Mouse (Mus musculus): Measurements from ENCODE around the gene Mpv17l2. TPM values are rescaled to one million over a fixed set of nuclear protein-coding genes. Genes with fewer than 3 reads are reported as not detected.

The Mpv17l2 gene
- 10 to 100 TPM; 16.8 to 19.4 TPM for total RNA-seq (2023)

DNA sequence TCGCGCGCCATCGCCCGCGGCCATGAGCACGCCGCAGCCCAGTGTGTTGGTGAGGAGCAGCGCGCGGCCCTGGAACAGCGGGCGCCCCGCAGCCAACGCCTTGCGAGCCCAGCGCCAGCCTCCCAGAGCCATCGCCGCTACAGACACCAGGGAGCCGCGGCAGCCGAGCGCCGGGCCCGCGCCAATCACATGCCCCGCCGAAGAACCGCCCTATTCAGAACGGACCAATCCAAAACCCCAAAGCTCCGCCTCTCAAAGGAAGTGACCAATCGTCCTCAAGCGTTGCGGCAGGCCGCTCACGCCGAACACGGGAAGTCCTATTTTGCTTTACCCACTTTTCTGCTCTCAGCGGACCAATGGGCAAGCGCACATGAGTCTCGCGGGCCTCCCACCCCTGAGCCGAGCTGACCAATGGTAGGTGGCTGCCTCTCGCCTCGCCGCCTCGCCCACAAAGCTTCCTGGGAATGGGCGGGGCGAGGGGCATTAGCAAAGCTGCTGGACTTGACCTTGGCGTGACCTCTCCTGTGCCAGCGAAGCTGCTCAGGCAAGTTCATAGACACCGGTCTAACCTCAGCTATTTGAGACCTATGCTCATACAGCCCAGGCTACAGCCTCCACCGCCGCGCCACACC lies at the start of gene Mpv17l2:
TSS of gene Mpv17l2 (minus strand) at position 172 of the 632 bp plus-strand sequence.

DNA sequence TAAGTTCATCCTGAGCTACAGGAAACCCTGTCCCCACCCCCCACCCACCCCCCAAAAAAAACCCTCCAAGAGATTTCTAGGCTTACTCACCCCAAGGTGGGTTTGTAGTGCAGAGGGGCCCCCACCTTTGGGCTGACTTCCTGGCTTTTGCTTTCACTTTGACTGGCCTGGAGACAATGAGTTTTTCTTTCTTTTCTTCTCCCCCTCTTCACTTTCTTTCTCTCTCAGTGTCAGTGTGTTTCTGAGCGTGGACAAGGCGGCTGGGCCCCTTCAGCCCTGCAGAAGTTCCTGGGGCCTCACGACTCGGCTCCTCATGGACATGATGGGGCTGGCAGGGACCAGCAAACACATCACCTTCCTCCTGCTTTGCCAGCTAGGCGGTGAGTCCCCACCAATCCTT lies 47.5 kb upstream of the Mpv17l2 start, which contains the start of gene Il12rb1:
TSS of gene Il12rb1 (plus strand) at position 211 of the 400 bp plus-strand sequence.

DNA sequence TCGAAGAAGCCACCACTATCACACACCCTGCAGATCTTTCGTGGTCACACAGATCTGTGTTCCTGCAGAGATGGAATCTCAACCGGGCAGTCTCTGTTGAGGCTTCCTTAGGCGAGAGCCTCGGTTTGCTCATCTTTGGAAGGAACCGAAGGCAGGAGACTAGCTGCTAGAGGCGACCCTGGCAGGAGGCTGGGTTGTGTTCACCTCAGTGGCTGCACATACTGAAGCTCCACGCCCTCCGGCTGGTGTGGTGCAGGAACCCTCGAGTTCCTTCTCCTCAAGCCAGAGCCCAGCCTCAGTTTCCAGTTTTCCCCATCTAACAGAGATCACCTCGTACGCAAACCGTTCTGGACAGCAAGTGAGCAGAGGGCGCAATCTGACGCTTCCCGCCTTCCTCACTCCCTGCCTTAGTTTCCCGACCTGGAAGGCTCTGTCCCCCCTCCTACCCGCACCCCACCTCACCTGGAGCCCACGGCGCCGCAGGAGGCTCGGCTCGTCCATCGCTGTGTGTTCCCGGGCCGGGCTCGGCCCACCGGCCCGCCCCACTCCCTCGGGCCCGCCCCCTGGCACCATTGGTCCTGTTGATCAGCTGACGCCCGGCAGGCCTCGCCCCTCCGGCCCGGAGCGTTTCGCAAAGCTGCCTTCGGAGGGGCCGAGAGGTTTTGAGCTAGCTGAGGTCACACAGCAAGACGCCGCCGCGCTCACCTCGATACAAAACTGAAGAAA lies 43.9 kb upstream of the Mpv17l2 start, which contains the start of gene Mast3:
TSS of gene Mast3 (minus strand) at position 574 of the 726 bp plus-strand sequence.

DNA sequence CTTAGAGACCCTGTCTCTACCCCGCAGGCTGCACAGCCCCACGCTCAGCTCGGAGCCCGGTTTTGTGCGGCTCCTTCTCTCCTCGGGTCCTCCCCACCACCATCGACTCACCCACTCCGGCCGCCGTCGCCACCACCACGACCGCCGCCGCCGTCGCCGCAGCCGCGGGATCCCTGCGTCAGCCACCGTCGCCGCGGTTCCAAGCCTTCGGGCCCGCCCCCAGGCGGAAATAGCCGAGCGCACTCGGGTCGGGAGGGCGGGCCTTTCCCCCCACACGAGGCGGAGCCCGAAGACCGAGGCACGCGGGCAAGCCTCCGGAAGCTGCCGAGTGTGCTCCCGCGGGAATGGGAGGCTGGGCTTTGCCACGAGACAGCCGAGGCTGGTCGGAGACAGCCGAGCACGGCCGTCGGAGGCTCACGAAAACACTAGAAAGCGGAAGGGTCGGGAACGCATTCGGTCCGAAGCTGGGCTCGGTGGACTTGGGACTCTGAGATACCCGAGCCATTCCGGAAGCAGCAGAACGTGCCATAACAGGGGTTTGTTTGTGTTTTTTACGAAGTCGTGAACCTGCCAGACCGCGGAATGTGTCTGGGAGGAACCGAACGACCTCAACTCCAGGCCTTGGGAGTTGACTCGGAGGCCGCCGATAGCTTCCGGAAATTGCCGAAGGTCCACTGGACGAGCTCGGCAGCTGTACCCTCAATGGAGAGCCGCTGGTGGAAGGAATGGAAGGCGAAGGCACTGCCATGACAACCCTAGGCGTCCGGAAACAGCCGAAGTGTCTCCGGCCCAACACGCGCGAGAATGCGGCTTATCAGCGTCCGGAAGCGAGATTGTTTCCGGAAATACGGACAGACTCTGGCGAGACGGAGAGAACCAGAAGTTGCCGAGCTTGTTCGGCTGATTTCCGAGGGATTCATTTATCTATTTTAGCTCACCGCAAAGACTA lies 16.0 kb upstream of the Mpv17l2 start, which contains the start of gene Pik3r2:
TSS of gene Pik3r2 (minus strand) at position 218 of the 949 bp plus-strand sequence.

DNA sequence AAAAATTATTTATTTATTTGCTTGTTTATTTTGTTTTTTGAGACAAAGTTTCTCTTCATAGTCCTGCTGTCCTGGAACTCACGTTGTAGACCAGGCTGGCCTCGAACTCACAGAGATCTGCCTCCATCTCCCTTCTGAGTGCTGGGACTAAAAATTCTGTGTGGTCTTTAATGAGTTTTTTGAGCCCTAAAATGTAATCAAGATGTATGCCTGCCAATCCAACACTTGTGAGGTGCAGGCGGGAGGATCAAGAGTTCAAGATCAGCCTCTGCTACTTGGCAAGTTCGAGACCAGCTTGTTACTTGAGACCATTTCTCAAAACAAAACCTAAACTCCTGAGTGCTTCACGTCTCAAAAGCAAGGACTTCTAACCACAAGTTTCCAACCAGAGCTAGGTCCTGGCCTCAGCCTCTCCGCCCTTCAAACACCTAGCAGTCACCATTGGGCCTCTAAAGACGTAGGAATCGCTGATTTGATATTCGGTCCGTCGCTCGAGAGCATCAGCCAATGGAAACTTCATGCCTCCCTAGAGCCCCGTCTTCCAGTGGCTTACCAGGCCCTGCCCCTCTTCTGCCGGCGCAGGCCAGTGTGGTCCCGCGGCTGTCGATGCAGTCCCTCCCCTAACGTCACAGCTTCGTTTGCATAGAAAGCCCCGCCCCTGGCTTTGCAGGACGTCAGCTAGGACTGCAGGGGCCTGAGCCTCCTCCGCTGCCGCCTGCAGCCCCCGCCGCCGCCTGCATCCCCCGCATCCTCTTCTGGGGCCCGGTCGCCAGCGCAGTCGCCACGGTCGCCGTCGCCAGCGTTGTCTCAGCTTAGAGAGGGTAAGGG lies 6.5 kb downstream of the Mpv17l2 start, which contains the start of gene Rab3a:
TSS of gene Rab3a (plus strand) at position 637 of the 828 bp plus-strand sequence.

DNA sequence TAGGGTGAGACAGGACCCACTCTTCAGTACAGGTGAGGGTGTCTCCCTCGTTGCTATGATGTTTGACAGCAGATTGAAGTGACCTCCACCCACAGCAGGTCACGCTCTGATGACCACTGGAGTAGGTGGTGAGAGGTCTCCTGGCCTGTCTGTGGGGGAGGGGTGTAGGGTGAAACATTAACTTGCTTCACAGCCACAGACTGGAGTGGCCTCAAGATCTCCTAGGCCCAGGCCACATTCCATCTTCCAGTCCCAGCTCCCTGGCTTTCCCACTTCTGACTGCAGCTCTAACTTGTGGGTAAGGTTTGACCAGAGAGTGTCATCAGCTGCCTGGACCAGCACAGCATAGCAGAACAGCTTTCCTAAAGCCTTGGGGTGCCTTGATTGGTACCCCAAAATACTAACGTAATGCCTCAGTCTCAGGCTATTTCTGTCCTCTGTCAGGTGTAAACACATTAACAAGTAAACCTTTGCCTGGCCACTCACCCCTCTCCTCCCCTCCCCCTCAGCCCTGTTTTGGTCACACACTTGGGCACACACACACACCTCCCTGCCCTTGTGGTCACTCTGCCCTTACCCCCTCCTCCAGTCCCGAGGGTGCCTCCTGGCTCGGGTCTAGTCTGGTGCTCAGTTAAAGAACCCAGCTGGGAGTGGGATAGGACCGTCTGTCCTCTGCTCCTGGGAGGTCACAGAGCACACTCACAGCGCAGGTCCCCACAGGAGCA lies 37.1 kb downstream of the Mpv17l2 start, which contains the start of gene Pde4c:
TSS of gene Pde4c (plus strand) at position 235 of the 725 bp plus-strand sequence.

DNA sequence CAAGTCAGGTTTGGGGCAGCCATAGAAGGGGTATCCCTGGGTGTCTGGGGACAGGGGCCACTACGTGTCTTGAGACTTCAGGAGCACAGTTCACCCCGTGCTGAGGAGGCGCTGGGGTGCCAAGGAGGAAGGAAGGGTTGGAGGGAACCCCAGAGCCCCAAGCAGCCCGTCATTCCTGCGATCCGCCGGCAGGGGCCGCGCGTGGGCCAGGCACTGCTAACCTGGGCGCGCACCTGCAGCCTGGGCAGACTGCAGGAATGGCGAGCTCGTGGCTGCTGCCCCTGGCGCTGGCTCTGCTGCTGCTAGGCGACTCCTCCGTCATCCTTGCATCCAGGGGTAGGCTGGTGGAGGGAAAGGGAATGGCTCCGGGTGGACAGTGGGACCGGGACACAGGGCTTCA lies 42.4 kb downstream of the Mpv17l2 start, which contains the start of gene Gm3336:
TSS of gene Gm3336 (plus strand) at position 247 of the 400 bp plus-strand sequence.

Other genes with a start within 250 kb of the Mpv17l2 start
- gene Fkbp8, start 233.2 kb downstream of the Mpv17l2 start, total RNA-seq (2023): 100 to 1,000 TPM; 180 to 195 TPM
- 10 to 100 TPM; 35.5 to 41.3 TPM for gene Kxd1, start 233.0 kb downstream of the Mpv17l2 start, total RNA-seq (2023)
- 10 to 100 TPM; 45.8 to 47.5 TPM for gene Ell, start 221.5 kb downstream of the Mpv17l2 start, total RNA-seq (2023)
- gene Isyna1, start 166.6 kb downstream of the Mpv17l2 start, total RNA-seq (2023): 10 to 100 TPM; 36.3 to 37.9 TPM
- 10 to 100 TPM; 56.0 to 61.5 TPM for gene Ssbp4, start 152.1 kb downstream of the Mpv17l2 start, total RNA-seq (2023)
- 10 to 100 TPM; 80.6 to 91.2 TPM for gene Lrrc25, start 144.8 kb downstream of the Mpv17l2 start, total RNA-seq (2023)
- under 1 TPM; 0.46 to 0.67 TPM for gene Gdf15, start 128.5 kb downstream of the Mpv17l2 start, total RNA-seq (2023)
- gene Pgpep1, start 100.6 kb downstream of the Mpv17l2 start, total RNA-seq (2023): 1 to 10 TPM; 2.9 to 3.7 TPM
- 10 to 100 TPM; 45.3 to 47.9 TPM for gene Lsm4, start 87.7 kb downstream of the Mpv17l2 start, total RNA-seq (2023)
- 100 to 1,000 TPM; 528 to 702 TPM for gene Jund, start 62.0 kb downstream of the Mpv17l2 start, total RNA-seq (2023)
- 1 to 10 TPM; 3.2 to 5.3 TPM for gene Iqcn, start 57.5 kb downstream of the Mpv17l2 start, total RNA-seq (2023)
- gene Gm3336, start 42.4 kb downstream of the Mpv17l2 start, total RNA-seq (2023): under 1 TPM in 1 of 2 experiments, not detected in 1; 0.33 TPM
- under 1 TPM; 0.62 to 0.80 TPM for gene Pde4c, start 37.2 kb downstream of the Mpv17l2 start, total RNA-seq (2023)
- gene Rab3a, start 6.3 kb downstream of the Mpv17l2 start, total RNA-seq (2023): 1 to 10 TPM; 2.4 to 4.8 TPM
- gene Pik3r2, start 15.8 kb upstream of the Mpv17l2 start, total RNA-seq (2023): 10 to 100 TPM; 20.1 to 20.5 TPM
- gene Mast3, start 44.1 kb upstream of the Mpv17l2 start, total RNA-seq (2023): 100 to 1,000 TPM; 165 to 179 TPM
- 1 to 10 TPM in 1 of 2 experiments, under 1 TPM in 1; 0.31 to 1.4 TPM for gene Il12rb1, start 47.5 kb upstream of the Mpv17l2 start, total RNA-seq (2023)
- 10 to 100 TPM; 11.8 to 12.8 TPM for gene Arrdc2, start 78.8 kb upstream of the Mpv17l2 start, total RNA-seq (2023)
- under 1 TPM in 1 of 2 experiments, not detected in 1; 0.20 TPM for gene Kcnn1, start 102.3 kb upstream of the Mpv17l2 start, total RNA-seq (2023)
- 10 to 100 TPM; 31.4 to 33.4 TPM for gene Ccdc124, start 113.0 kb upstream of the Mpv17l2 start, total RNA-seq (2023)
- not detected for gene Slc5a5, start 131.8 kb upstream of the Mpv17l2 start, total RNA-seq (2023)
- 1,000 to 10,000 TPM; 1,308 to 1,488 TPM for gene Rpl18a, start 136.5 kb upstream of the Mpv17l2 start, total RNA-seq (2023)
- 10 to 100 TPM; 28.5 to 40.1 TPM for gene Map1s, start 145.0 kb upstream of the Mpv17l2 start, total RNA-seq (2023)

Data from neutrophil, adult 59 days (primary cell).